Mouse (Mus musculus) heart, postnatal 0 days (tissue): Measurements from ENCODE around the gene Mdfic. TPM values are rescaled to one million over a fixed set of nuclear protein-coding genes. Genes with fewer than 3 reads are reported as not detected.

Source experiments
- ATAC-seq: fragments of 200-750 bp; cut with Nextera tagmentation; 2 replicates; pipeline ENCODE4 v1.8.0; 2017; ENCODE audit warnings: low read depth, moderate number of reproducible peaks, moderate library complexity; ENCODE audit not compliant: insufficient read depth
- DNase-seq: peaks from one replicate; pipeline ENCODE4 v3.0.0-alpha.2; 2016; ENCODE audit warnings: low spot score
- H3K27ac ChIP-seq: fragments of 300-500 bp; sonication (generic); 2 replicates; pipeline ENCODE4 v1.5.1; 2014; ENCODE audit warnings: low read depth, mild to moderate bottlenecking
- H3K27me3 ChIP-seq: fragments of 300-500 bp; sonication (generic); 2 replicates; pipeline ENCODE4 v1.6.1; 2014; ENCODE audit warnings: low read length, mixed read lengths; ENCODE audit not compliant: control insufficient read depth, insufficient read depth
- H3K36me3 ChIP-seq: fragments of 300-500 bp; sonication (generic); replicated peaks from 2 replicates; pipeline ENCODE4 v1.6.1; 2014; ENCODE audit warnings: low read length, mixed read lengths; ENCODE audit not compliant: control insufficient read depth, insufficient read depth
- H3K4me1 ChIP-seq: fragments of 300-500 bp; sonication (generic); 2 replicates; pipeline ENCODE4 v1.6.1; 2014; ENCODE audit warnings: antibody characterized with exemption; ENCODE audit not compliant: control insufficient read depth, insufficient read depth
- H3K4me2 ChIP-seq: fragments of 300-500 bp; sonication (generic); 2 replicates; pipeline ENCODE4 v1.6.1; 2014; ENCODE audit warnings: low read depth, mild to moderate bottlenecking, low read length, moderate library complexity
- H3K4me3 ChIP-seq: fragments of 300-500 bp; sonication (generic); 2 replicates; pipeline ENCODE4 v1.5.1; 2014; ENCODE audit warnings: low read depth, low read length
- H3K9ac ChIP-seq: fragments of 300-500 bp; sonication (generic); replicated peaks from 2 replicates; pipeline ENCODE4 v1.6.1; 2014; ENCODE audit warnings: low read depth, low read length, mixed read lengths
- H3K9me3 ChIP-seq: fragments of 300-500 bp; sonication (generic); replicated peaks from 2 replicates; pipeline ENCODE4 v1.6.1; 2016; ENCODE audit warnings: low read length; ENCODE audit not compliant: control insufficient read depth
- CTCF ChIP-seq: IDR thresholded peaks from 2 replicates; pipeline ENCODE4 v1.5.1; 2016; ENCODE audit warnings: antibody characterized with exemption, control low read depth, low read depth
- EP300 ChIP-seq: IDR thresholded peaks from 2 replicates; pipeline ENCODE4 v1.6.1; 2016; ENCODE audit warnings: antibody characterized with exemption, low read depth
- WGBS: fragments of 180-500 bp; shearing (Covaris S2); extraction: QIAGEN DNeasy Blood & Tissue Kit; methylation state at CpG from one replicate; pipeline ENCODE4 v1.1.7; 2014; 5-methylcytosine and 5-hydroxymethylcytosine counted together
- polyA plus RNA-seq: library from polyadenylated mRNA; unstranded; fragments of >200 nt; fragmentation: Nextera tagmentation; extraction: Ambion mirVana; gene quantifications from 2 replicates; pipeline ENCODE4 v1.2.1, GENCODE M21; 2015
- total RNA-seq: library from RNA; depleted of rRNA; stranded (reverse); fragments of >200 nt; gene quantifications from 2 replicates; pipeline ENCODE4 v1.2.3, GENCODE M21; 2014; ENCODE audit warnings: low replicate concordance

The Mdfic gene
- total and polyA plus RNA-seq, 2 experiments from 2014 or later, result 2.4 to 11.1 TPM

DNA sequence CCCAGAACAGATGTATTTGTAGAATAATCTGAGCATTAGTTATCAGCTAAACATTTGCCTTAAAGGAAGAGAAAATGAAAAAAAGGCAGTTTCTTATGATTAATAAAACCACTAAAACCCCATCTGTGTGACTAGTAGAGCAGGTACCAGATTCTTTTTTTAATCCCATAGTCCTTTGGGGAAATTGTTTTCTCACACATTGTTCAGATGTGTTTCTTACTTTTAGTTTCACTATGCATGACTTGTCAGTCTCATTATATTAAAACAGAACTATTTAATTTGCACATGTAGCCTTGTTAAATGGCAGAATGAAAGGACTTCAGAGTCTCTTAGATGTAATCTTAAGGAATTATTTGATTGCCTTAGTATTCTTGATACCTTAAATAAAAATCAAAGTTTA lies 32.7 kb downstream of the Mdfic start:
- H3K27ac ChIP-seq, result no peak overlapping the region
- DNase-seq, result no peak
- no peak overlapping the region for H3K4me2 ChIP-seq
- no peak for TF ChIP-seq CTCF
- no peak for TF ChIP-seq EP300
- H3K27me3 ChIP-seq, result no peaks in the 10 kb centered on the region
- no peak overlapping the region for H3K9ac ChIP-seq
- no peaks in the 10 kb centered on the region for H3K9me3 ChIP-seq
- peaks cover 6% of the 10 kb centered on the region; the same call in 1 of the 2 replicates for H3K36me3 ChIP-seq
- H3K4me3 ChIP-seq, result no peak overlapping the region
- no peak for ATAC-seq
- peaks cover 5% of the 10 kb centered on the region; the same call in 1 of the 2 replicates for H3K4me1 ChIP-seq

GRCm38 (mm10) chr6:15758394-15758793 lies 37.9 kb downstream of the Mdfic start:
- ATAC-seq (no peak), DNase-seq (no peak)
- Histone ChIP-seq H3K4me2 (no peak overlapping the region), H3K4me1 (peaks cover 5% of the 10 kb centered on the region), H3K27me3 (no peaks in the 10 kb centered on the region), H3K27ac (peak overlapping the region; percentile 11; the same call in 1 of the 2 replicates), H3K9ac (no peak overlapping the region), H3K9me3 (no peaks in the 10 kb centered on the region), H3K4me3 (no peak overlapping the region), H3K36me3 (no peaks in the 10 kb centered on the region)
- WGBS, result 59% methylated on average over 3 of the region's 3 CpGs
- TF ChIP-seq EP300 (no peak), CTCF (no peak)

GRCm38 (mm10) chr6:15760750-15761149 lies 40.3 kb downstream of the Mdfic start:
- Histone ChIP-seq H3K9me3 (no peaks in the 10 kb centered on the region), H3K36me3 (no peaks in the 10 kb centered on the region), H3K4me1 (peaks cover 5% of the 10 kb centered on the region), H3K27me3 (no peaks in the 10 kb centered on the region), H3K4me2 (no peak overlapping the region), H3K4me3 (no peak overlapping the region), H3K27ac (no peak overlapping the region), H3K9ac (no peak overlapping the region)
- DNase-seq (no peak), ATAC-seq (no peak)
- WGBS, result 61% methylated on average over 6 of the region's 6 CpGs
- TF ChIP-seq EP300, result no peak
- no peak for TF ChIP-seq CTCF

DNA sequence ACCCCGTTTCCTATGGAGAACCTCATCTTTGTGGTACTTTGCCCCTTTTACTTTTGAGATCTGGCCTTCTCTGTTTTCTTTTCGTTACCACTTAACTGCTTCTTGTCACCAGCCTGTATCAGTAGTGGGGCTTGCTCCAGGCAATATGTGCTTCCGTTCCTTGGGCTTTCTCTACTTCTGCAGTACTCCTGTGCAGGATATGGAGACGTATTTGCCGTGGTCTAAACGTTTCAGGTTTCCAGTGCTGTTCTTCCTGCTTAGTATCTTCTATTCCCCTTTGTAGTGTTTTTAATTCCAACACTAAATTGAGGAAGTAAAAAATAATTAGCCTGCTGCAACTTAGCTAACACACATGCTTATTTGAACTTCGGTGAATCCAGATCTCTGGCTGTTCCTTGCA lies 43.6 kb downstream of the Mdfic start:
- Histone ChIP-seq H3K9me3 (no peaks in the 10 kb centered on the region), H3K4me2 (no peak overlapping the region), H3K36me3 (no peaks in the 10 kb centered on the region), H3K4me3 (no peak overlapping the region), H3K4me1 (peaks cover 5% of the 10 kb centered on the region; the same call in 1 of the 2 replicates), H3K27me3 (no peaks in the 10 kb centered on the region), H3K27ac (peak overlapping the region; percentile 46; the same call in 1 of the 2 replicates), H3K9ac (no peak overlapping the region)
- 51% methylated on average over 7 of the region's 7 CpGs for WGBS
- TF ChIP-seq EP300 (no peak), CTCF (no peak)
- no peak for DNase-seq
- no peak for ATAC-seq

DNA sequence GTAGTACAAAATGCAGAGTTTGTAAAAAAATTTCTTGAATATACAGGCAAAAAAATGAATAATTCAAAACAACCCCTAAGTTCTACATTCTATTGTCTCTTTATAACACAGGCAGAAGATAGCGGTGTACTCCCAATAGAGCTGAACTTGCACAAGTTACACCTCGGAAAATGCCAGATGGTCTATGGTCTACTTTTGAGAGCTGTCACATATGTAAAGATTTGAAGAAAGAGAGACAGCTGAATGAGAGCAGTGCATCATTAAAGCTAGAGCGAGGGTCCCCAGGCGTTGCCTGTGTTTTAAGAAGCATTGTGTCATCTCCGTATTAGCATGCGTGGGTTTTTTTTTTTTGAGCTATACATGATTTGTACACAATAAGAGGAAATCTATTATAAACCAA lies 47.0 kb downstream of the Mdfic start:
- Histone ChIP-seq H3K9me3 (no peaks in the 10 kb centered on the region), H3K27me3 (no peaks in the 10 kb centered on the region), H3K4me2 (no peak overlapping the region), H3K9ac (no peak overlapping the region), H3K36me3 (no peaks in the 10 kb centered on the region; the same call in 1 of the 2 replicates), H3K4me1 (peaks cover 7% of the 10 kb centered on the region; the same call in 1 of the 2 replicates), H3K27ac (no peak overlapping the region), H3K4me3 (no peak overlapping the region)
- DNase-seq (no peak), ATAC-seq (no peak)
- no peak for TF ChIP-seq CTCF
- TF ChIP-seq EP300, result no peak
- 80% methylated on average over 6 of the region's 6 CpGs for WGBS

DNA sequence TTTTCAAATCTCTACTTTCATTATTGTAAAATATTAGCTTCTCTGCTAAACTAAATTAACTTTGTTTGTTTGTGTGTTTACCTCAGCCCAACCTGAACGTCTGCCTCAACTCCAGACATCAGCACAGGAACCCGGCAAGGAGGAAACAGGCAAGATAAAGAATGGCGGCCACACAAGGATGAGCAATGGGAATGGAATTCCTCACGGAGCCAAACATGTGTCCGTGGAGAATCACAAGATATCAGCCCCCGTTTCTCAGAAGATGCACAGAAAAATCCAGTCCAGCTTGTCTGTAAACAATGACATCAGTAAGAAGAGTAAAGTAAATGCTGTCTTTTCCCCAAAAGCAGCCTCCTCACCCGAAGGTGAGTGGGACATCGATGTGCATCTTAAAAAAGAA lies 49.7 kb downstream of the Mdfic start:
- H3K4me3 ChIP-seq, result no peak overlapping the region
- TF ChIP-seq CTCF (no peak), EP300 (no peak)
- no peaks in the 10 kb centered on the region for H3K27me3 ChIP-seq
- H3K9ac ChIP-seq, result no peak overlapping the region
- DNase-seq (peak; percentile 41), ATAC-seq (no peak)
- no peak overlapping the region for H3K27ac ChIP-seq
- H3K4me2 ChIP-seq, result 0 out of 2 replicates have a peak overlapping the region, but pooled peaks have one; percentile 4
- H3K9me3 ChIP-seq, result no peaks in the 10 kb centered on the region
- WGBS, result 18% methylated on average over 8 of the region's 8 CpGs
- peaks cover 7% of the 10 kb centered on the region; the same call in 1 of the 2 replicates for H3K4me1 ChIP-seq
- H3K36me3 ChIP-seq, result peaks cover 4% of the 10 kb centered on the region; the same call in 1 of the 2 replicates
